Mouse (Mus musculus) duodenum, adult 2 months (tissue): ENCODE results near the gene Isg20. TPM values are rescaled to one million over a fixed set of nuclear protein-coding genes. Genes with fewer than 3 reads are reported as not detected.

Experiments used
- polyA plus RNA-seq: library from polyadenylated mRNA; depleted of rRNA; stranded (reverse); fragments of >200 nt; gene quantifications from 2 replicates; pipeline ENCODE4 v1.2.3, GENCODE M21; 2012; ENCODE audit warnings: low replicate concordance; rRNA removed

Gene Isg20
- polyA plus RNA-seq = 13.8 and 18.7 TPM in 2 replicates

DNA sequence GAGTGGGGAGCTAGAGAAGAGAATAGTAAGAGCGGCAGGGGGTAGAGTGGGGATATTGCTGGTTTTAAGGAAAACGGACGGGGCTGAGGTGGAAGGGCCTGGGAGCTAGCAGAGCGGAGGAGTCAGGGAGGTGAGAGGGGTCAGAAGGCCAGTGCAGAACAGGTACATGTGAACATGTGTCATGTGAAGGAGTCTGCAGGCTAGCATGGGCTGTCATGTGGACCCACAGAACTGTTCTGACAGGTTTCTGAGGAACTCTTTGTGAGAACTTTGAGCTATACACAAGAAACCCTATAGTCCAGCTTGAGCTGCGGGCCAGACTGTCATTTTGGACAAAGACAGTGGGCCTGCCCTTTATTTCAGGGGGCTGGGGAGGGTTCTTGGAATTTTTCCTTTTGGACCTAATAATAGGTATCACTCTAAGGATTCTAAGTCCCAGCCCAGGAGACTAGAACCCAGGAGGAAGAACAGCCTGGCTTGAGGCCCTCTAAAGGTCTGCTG, at the start of gene Isg20:
TSS of gene Isg20 (plus strand) at position 451 of the 501 bp plus-strand sequence.

DNA sequence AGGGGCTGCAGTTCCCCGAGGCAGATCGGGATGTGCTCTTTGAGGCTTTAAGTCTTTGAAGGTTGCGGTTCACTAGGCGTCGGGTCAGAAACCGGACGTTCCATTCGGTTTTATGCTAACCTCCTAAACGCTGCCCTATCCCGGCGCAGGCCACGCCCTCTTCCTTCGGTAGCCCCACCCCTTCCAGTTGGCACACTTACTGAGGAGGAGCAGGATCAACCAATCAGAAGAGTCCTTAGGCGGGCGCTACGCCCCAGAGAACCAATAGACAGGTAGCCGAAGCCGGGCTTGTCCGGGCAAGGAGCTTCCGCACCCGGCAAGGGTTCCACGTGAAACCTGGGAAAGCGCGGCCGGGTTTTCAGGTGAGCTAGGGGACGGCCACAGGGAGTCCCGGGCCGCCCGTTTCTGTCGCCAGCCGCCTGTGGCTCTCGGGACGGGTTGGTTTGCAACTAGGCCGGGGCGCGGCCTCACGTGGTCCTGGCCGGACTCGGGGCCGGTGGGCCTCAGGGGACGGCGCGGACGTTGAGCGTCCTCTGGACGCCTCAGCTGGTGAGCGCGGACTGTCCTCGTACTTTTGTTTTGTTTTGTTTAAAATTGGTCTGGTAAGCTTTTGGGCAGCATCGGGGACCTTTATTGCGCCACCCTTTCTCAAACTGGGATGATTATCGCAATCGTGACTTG, 17.4 kb upstream of the Isg20 start, which contains the start of gene Aen:
TSS of gene Aen (plus strand) at position 202 of the 681 bp plus-strand sequence.

Other genes with a start within 250 kb of the Isg20 start
- 0.43 and 2.1 TPM in 2 replicates for gene Ntrk3, start 175.4 kb upstream of the Isg20 start, polyA plus RNA-seq
- gene Mrps11, start 130.3 kb upstream of the Isg20 start, polyA plus RNA-seq = 18.5 and 23.1 TPM in 2 replicates
- gene Mrpl46, start 129.9 kb upstream of the Isg20 start, polyA plus RNA-seq = 13.2 and 13.6 TPM in 2 replicates
- gene Det1, start 66.2 kb upstream of the Isg20 start, polyA plus RNA-seq = 9.7 and 10.1 TPM in 2 replicates
- gene Aen, start 17.6 kb upstream of the Isg20 start, polyA plus RNA-seq = 8.3 and 12.6 TPM in 2 replicates
- gene Acan, start 140.1 kb downstream of the Isg20 start, polyA plus RNA-seq = 0.01 TPM in 1 of 2 replicates, not detected in the other
- gene Hapln3, start 217.6 kb downstream of the Isg20 start, polyA plus RNA-seq = 0.20 and 0.41 TPM in 2 replicates
- gene Mfge8, start 235.6 kb downstream of the Isg20 start, polyA plus RNA-seq = 141 and 197 TPM in 2 replicates